Mouse (Mus musculus) layer of hippocampus, adult 11-12 months (tissue): ENCODE results near the gene Fam189a2.

Experiments used
- DNase-seq: peaks from one replicate; pipeline ENCODE4 v3.0.0; 2022; ENCODE audit warnings: low spot score

Gene Fam189a2

GRCm38 (mm10) chr19:23941422-23941949 lies 89.3 kb downstream of the Fam189a2 start:
- DNase-seq, result no peak

GRCm38 (mm10) chr19:23930826-23931225 lies 100.0 kb downstream of the Fam189a2 start:
- DNase-seq, result no peak

- no peak for DNase-seq
Observed at GRCm38 (mm10) chr19:23925541-23925940, 105.3 kb downstream of the Fam189a2 start.

GRCm38 (mm10) chr19:23924791-23925190 lies 106.0 kb downstream of the Fam189a2 start:
- DNase-seq, result no peak

- DNase-seq, result no peak
Observed at GRCm38 (mm10) chr19:23924057-23924456, 106.8 kb downstream of the Fam189a2 start.
